Mouse (Mus musculus) B cell, adult 62 days (primary cell): ENCODE measurements around the gene Tdrkh. TPM values are rescaled to one million over a fixed set of nuclear protein-coding genes. Genes with fewer than 3 reads are reported as not detected.

Experiments
- total RNA-seq: library from RNA; stranded (reverse); gene quantifications from 4 replicates; pipeline ENCODE4 v1.2.4, GENCODE M21; 2023

The Tdrkh gene
- 1.1 to 2.9 TPM (median 2.0 TPM) in 4 replicates for total RNA-seq

DNA sequence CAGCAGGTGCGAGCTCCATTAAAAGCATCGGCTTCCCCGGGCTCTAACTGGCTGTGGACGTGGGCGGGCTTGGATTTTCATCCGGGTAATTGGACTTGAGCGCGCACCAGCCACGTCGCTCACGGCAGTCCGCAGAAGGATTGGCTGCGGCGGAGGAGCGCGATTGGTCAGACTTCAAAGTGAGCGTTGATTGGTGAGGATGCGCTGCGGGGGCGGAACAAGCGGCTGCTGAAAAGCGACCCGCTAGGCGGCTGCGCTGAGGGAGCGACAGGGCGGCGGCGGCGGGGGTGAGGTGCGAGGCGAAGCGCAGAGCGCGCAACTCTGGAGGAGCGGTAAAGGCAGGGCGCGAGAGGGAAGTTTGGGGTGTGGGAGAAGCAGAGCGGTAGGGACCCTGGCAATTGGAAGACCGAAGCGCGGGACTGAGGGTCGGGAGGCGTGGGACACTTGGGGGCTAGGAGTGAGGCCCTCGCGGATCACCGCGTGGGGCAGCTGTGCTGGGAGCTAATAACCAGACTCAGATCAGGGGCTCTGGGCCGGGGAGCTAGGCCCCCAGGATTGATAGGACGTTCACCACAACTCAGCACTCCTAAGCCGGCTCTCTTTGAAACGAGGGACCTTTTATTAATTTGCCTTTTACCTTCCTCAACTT is at the start of gene Tdrkh:
TSS of gene Tdrkh (plus strand) at position 243 of the 649 bp plus-strand sequence.

DNA sequence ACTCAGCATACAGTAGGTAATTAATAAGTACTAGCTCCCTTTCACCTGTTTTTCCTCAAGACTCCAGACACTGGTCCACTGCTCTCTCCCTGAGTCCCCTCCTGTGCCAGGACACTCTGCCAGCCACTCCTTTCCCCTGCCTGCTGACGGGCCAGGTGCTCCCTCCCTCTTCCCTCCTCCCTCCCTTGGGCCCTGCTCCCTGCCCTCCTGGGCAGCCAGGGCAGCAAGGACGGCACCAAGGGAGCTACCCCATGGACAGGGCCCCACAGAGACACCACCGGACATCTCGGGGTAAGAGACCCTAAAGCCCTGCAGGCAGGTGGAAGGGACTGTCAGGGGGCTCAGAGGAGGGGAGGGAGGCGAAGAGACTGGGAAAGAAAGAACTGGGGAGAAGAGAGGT is 40.4 kb upstream of the Tdrkh start, which contains the start of gene Rorc:
TSS of gene Rorc (plus strand) at position 154 of the 400 bp plus-strand sequence.

DNA sequence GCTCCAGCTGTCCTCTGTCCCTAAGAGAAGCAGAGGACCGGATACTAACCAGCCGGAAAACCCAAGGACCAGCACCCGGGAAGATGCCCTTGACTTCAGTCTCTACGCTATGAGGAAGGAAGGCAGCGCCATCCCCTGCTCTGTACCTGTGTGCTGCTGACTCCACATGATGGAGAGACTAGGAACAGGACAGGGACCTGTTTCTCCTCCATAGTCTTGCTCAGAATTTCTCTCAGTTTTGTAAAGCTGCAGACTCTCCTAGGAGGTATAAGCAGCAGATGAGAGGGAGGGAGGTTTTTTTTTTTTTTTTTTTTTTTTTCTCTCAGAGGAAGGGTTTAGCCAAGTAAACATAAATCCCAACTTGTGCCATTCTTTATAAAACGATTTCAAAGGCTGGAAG is 14.9 kb upstream of the Tdrkh start, which contains the start of gene Lingo4:
TSS of gene Lingo4 (plus strand) at position 301 of the 400 bp plus-strand sequence.

DNA sequence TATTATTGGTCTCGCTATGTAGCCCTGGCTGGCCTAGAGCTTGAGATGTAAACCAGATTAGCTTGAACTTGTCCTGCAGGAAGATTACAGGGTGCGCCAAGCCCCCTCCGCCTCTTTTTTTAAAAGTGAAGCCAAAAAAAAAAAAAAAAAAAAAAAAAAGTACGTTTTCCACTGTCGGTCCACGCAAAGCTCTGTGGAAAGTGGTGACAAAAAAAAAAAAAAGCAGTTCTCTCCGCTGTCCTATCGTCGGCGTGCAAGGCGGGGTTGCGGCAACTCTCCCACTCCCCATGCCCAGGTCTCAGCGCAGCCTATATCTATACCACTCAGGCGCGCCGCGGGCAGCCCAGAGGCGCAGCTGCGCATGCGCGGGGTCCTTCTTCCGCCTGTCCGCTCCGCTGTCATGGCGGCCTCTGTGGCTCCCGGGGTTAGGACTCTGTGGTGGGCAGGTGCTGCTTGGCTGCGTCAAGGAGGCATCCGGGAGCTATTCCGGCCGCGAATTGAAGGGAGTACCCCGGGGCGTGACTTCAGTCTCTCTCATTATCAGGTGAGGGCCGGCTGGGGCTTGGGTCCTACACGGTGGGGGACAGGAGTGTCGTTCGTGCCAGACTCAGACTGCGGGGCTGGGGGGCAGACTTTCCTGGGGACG is 30.0 kb downstream of the Tdrkh start, which contains the start of gene Mrpl9:
TSS of gene Mrpl9 (plus strand) at position 368 of the 646 bp plus-strand sequence.

DNA sequence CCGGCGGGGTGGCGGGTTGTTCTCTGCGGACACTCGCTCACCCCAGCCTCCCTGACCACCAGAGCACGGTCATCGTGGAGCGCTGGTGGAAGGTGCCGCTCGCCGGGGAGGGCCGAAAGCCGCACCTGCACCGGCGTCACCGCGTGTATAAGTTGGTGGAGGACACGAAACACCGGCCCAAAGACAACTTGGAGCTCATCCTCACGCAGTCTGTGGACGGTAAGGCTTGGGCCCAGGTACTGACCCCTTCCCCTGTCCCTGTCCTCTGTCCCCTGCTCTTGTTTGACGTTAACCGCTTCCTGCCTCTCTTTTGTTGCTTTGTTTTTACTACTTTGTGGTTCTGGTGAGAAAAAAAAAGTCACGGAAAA is 30.5 kb downstream of the Tdrkh start, which contains the start of gene Oaz3:
TSS of gene Oaz3 (minus strand) at position 319 of the 368 bp plus-strand sequence.

DNA sequence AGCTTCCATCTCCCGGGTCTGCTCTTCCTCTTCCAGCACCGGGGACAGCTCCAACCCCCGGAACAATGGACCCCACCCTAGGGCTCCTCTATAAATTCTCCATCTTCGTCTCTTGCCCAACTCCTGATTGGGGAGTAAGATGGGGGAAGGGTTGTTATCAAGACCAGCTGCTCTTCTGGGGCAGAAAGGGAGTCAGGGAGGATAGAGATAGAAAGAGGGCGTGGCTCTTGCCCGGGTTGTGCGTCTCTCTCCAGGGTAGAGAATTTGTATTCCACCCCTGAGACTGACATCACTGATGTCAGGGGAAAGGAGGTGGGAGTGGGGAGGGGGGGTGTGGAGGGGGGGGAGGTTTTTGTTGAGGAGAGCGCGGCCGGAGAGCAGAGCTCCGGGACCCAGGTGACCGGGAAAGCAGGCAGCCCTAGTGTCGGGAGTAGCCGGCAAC is 64.9 kb downstream of the Tdrkh start, which contains the start of gene Celf3:
TSS of gene Celf3 (plus strand) at position 315 of the 442 bp plus-strand sequence.

DNA sequence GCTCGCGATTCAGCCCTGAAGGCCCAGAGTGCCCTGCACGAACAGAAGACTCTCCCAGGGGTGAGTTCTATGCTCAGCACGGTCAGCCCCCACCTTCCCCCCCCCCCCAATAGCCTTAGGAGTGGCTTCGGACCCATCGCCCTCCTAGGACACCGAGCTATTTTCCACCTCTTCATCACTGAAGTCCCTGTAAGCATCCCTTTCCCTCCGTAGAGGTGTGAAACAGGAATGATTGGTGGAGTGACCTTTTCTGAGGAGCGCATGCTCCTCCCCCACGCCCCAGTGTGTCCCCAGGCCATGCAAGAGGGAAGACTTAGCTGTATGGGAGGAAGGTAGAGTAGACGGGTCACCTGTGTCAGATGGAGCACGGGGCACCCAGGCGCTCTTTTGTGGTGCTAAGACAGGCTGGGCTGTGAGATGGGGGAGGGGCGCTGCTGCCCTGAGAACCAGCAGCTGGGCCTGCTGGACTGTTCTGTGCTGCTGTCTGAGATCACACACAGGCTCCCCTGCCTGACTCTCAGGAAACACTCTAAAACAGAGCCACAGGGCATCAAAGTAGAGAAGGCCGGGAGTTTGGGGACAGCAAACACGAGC is 67.3 kb downstream of the Tdrkh start, which contains the start of gene Riiad1:
TSS of gene Riiad1 (minus strand) at position 51 of the 594 bp plus-strand sequence.

Other genes with a start within 250 kb of the Tdrkh start
- not detected in 4 replicates for gene Gm10696, start 235.1 kb upstream of the Tdrkh start, total RNA-seq
- gene Gm5286, start 216.6 kb upstream of the Tdrkh start, total RNA-seq = not detected in 4 replicates
- gene Gm4778, start 149.2 kb upstream of the Tdrkh start, total RNA-seq = not detected in 4 replicates
- gene Them4, start 103.2 kb upstream of the Tdrkh start, total RNA-seq = 1.8 to 2.0 TPM (median 1.9 TPM) in 4 replicates
- gene Them5, start 71.2 kb upstream of the Tdrkh start, total RNA-seq = not detected in 4 replicates
- not detected in 4 replicates for gene C2cd4d, start 50.8 kb upstream of the Tdrkh start, total RNA-seq
- gene Rorc, start 40.5 kb upstream of the Tdrkh start, total RNA-seq = 0.25 TPM in 1 of 4 replicates, not detected in the others
- not detected in 4 replicates for gene Lingo4, start 14.8 kb upstream of the Tdrkh start, total RNA-seq
- 27.7 to 37.1 TPM (median 31.7 TPM) in 4 replicates for gene Mrpl9, start 30.0 kb downstream of the Tdrkh start, total RNA-seq
- gene Oaz3, start 30.6 kb downstream of the Tdrkh start, total RNA-seq = not detected in 4 replicates
- not detected in 4 replicates for gene Celf3, start 65.0 kb downstream of the Tdrkh start, total RNA-seq
- gene Riiad1, start 67.1 kb downstream of the Tdrkh start, total RNA-seq = 1.4 to 1.7 TPM in 2 of 4 replicates, not detected in the others
- gene Snx27, start 169.4 kb downstream of the Tdrkh start, total RNA-seq = 27.4 to 35.4 TPM (median 31.1 TPM) in 4 replicates
- gene Gm10972, start 229.8 kb downstream of the Tdrkh start, total RNA-seq = not detected in 4 replicates
- 2.2 to 3.1 TPM (median 2.6 TPM) in 4 replicates for gene Tuft1, start 245.6 kb downstream of the Tdrkh start, total RNA-seq